Mouse (Mus musculus) right cerebral cortex, postnatal 36 days (tissue): ENCODE results near the gene Gm10750.
"Not testable (repeated sequence)": the region's sequence is repeated elsewhere in the genome, so short reads cannot be mapped to it uniquely, and the experiment has no call there.

ENCODE experiments used
- DNase-seq, 2 experiments: peaks; one replicate each; pipeline ENCODE4 v3.0.0; 2022; ENCODE audit warnings: low spot score in 2 of 2, mixed read lengths in 1 of 2

The Gm10750 gene

DNA sequence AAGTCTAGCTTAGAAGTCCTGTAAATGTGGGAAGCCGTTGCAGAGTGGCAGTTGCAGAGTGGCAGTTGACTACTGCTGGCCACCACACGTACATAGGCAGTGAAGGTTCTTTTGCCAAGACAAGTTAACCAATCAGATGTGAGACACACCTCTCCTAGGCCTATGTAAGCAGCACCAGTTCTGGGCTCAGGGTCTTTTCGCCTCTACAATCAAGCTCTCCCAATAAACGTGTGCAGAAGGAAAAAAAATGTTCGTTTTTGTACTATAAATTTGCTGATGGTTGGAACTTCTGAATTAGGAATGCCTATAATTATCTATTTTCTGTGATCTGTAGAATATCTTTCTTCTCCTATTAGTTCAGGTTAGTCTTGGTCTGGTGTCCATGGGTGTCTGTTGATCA, at the start of gene Gm10750:
Gene Gm10750 (minus strand): TSS at position 101 of the 400 bp plus-strand sequence.
- DNase-seq, result not testable (repeated sequence)

DNA sequence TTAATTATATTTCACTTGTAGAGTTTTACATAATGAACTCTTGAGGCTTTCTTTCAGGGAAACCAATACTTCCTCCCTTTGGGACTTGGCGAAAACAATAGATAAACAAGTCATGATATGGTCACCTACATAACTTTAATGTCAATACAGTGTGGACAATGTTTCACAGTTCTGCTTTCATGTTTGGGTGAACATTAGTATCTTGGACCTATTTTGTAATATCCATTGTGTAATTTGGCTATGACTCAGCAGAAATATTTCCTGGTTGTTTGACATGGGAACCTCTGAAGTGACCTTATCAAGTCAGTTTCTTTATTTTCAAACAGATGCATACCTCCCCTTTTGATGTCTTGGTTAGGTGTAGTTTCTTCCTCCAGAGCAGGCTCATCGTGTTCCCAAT, 12.2 kb downstream of the Gm10750 start:
- DNase-seq, result no peak

DNA sequence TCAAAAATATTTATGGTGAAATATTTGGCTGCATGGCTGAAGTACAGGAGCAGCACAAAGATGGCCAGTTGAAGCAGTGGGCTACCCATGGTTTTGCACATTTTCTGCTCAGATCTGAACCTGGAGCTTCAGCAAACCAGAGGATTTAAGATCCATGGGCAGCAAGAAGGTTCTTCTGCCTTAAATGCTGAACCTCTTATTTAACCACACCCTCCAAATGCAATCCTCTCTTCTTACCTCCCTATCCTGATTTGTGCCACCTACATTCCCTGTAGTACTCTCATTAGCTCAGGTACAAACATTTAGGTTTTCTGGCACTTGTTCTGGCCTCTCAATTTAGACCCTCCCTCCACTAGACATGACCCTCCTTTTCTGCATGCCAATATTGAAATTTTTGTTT, 13.9 kb downstream of the Gm10750 start, which contains the start of gene Gm1330:
Gene Gm1330 (minus strand): TSS at position 101 of the 400 bp plus-strand sequence.
- no peak for DNase-seq

DNA sequence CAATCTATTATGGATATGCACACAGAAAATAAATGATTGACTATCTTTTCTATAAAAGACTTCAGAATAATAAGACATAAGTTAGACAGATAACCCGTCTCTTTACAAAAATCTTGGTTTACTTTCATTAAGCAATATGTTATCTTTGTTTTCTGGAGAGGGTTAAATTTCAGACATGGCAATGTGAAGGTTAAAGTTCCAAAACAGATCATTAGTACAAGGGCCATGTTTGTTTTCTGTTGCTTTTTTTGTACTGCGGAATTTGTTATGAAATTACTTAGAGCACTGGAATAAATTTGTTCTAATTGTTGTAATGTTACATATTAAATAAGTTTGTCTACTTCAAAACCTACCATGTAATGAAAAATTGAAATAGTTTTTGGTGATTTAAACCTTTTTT, 21.9 kb downstream of the Gm10750 start:
- DNase-seq, result no peak
